Mouse (Mus musculus): ENCODE data around the gene Cebpa. TPM values are rescaled to one million over a fixed set of nuclear protein-coding genes. Genes with fewer than 3 reads are reported as not detected.

The Cebpa gene
- 1 to 10 TPM; 1.5 to 2.1 TPM for total RNA-seq (2023)

GRCm38 (mm10) chr7:35118841-35119413 lies at the start of gene Cebpa:
Gene Cebpa (plus strand): TSS chr7:35119293.

Other genes starting within 250 kb of the Cebpa start
- 10 to 100 TPM; 31.6 to 31.8 TPM for gene Pepd, start 206.9 kb upstream of the Cebpa start, total RNA-seq (2023)
- gene Cebpg, start 62.7 kb upstream of the Cebpa start, total RNA-seq (2023), result 10 to 100 TPM; 31.4 to 31.6 TPM
- 1 to 10 TPM in 1 of 2 experiments, not detected in 1; 2.0 TPM for gene Slc7a10, start 67.1 kb downstream of the Cebpa start, total RNA-seq (2023)
- gene Lrp3, start 96.2 kb downstream of the Cebpa start, total RNA-seq (2023), result not detected
- gene Gpatch1, start 199.1 kb downstream of the Cebpa start, total RNA-seq (2023), result 10 to 100 TPM; 15.5 to 16.5 TPM
- gene Rhpn2, start 214.9 kb downstream of the Cebpa start, total RNA-seq (2023), result not detected